Mouse (Mus musculus) intestine, postnatal 0 days (tissue): ENCODE results near the gene Pirt. TPM values are rescaled to one million over a fixed set of nuclear protein-coding genes. Genes with fewer than 3 reads are reported as not detected.
A peak's percentile ranks its signal among the peaks of the same experiment; 100 is the strongest.

ENCODE experiments used
- ATAC-seq: fragments of 200-750 bp; cut with Nextera tagmentation; 2 replicates; pipeline ENCODE4 v1.8.0; 2017; ENCODE audit warnings: mild to moderate bottlenecking, moderate TSS enrichment, moderate library complexity
- H3K27ac ChIP-seq: fragments of 300-500 bp; sonication (generic); 2 replicates; pipeline ENCODE4 v1.5.1; 2014; ENCODE audit warnings: mild to moderate bottlenecking, low read depth, low read length, moderate library complexity
- H3K27me3 ChIP-seq: fragments of 300-500 bp; sonication (generic); replicated peaks from 2 replicates; pipeline ENCODE4 v1.6.1; 2014; ENCODE audit warnings: low read length, mixed read lengths; ENCODE audit not compliant: control insufficient read depth, insufficient read depth
- H3K36me3 ChIP-seq: fragments of 300-500 bp; sonication (generic); 2 replicates; pipeline ENCODE4 v1.6.1; 2014; ENCODE audit warnings: mild to moderate bottlenecking, moderate library complexity; ENCODE audit not compliant: control insufficient read depth, insufficient read depth
- H3K4me1 ChIP-seq: fragments of 300-500 bp; sonication (generic); replicated peaks from 2 replicates; pipeline ENCODE4 v1.6.1; 2014; ENCODE audit warnings: antibody characterized with exemption, low read length, mixed read lengths; ENCODE audit not compliant: control insufficient read depth, insufficient read depth
- H3K4me2 ChIP-seq: fragments of 300-500 bp; sonication (generic); replicated peaks from 2 replicates; pipeline ENCODE4 v1.6.1; 2014; ENCODE audit warnings: low read depth, mild to moderate bottlenecking, moderate library complexity
- H3K4me3 ChIP-seq: fragments of 300-500 bp; sonication (generic); 2 replicates; pipeline ENCODE4 v1.5.1; 2014; ENCODE audit warnings: low read depth, low read length
- H3K9ac ChIP-seq: fragments of 300-500 bp; sonication (generic); 2 replicates; pipeline ENCODE4 v1.6.1; 2014; ENCODE audit warnings: mild to moderate bottlenecking, low read depth, low read length
- H3K9me3 ChIP-seq: fragments of 300-500 bp; sonication (generic); 2 replicates; pipeline ENCODE4 v1.6.1; 2016; ENCODE audit warnings: mixed run types; ENCODE audit not compliant: control insufficient read depth
- CTCF ChIP-seq: sonication (generic); IDR thresholded peaks from 2 replicates; pipeline ENCODE4 v1.5.1; 2016; ENCODE audit warnings: low read depth, mild to moderate bottlenecking, control low read depth, antibody characterized with exemption, moderate library complexity
- WGBS: fragments of 180-500 bp; shearing (Covaris S2); extraction: QIAGEN DNeasy Blood & Tissue Kit; methylation state at CpG from one replicate; pipeline ENCODE4 v1.1.7; 2014; 5-methylcytosine and 5-hydroxymethylcytosine counted together
- polyA plus RNA-seq: library from polyadenylated mRNA; unstranded; fragments of >200 nt; fragmentation: Nextera tagmentation; extraction: Ambion mirVana; gene quantifications from 2 replicates; pipeline ENCODE4 v1.2.1, GENCODE M21; 2015

The Pirt gene
- polyA plus RNA-seq, result 4.0 and 4.7 TPM in 2 replicates

- no peak for TF ChIP-seq CTCF
- Histone ChIP-seq H3K4me3 (no peak within 1 kb of the TSS), H3K9ac (no peak within 1 kb of the TSS), H3K9me3 (no peaks in the 10 kb centered on the region), H3K27ac (no peak within 1 kb of the TSS), H3K4me2 (no peak within 1 kb of the TSS), H3K36me3 (no peaks in the 10 kb centered on the region), H3K4me1 (peaks cover 4% of the 10 kb centered on the region; the same call in 1 of the 2 replicates), H3K27me3 (no peaks in the 10 kb centered on the region)
- no peak for ATAC-seq
- WGBS, result 54% methylated on average over 10 of the region's 10 CpGs
Measured at GRCm38 (mm10) chr11:66911811-66912210, at the start of gene Pirt. TSS of gene Pirt (plus strand) at chr11:66911981.

GRCm38 (mm10) chr11:66871701-66872100 is 40.1 kb upstream of the Pirt start:
- no peaks in the 10 kb centered on the region for H3K9me3 ChIP-seq
- no peak for ATAC-seq
- peak; percentile 75 for TF ChIP-seq CTCF
- H3K4me1 ChIP-seq, result no peaks in the 10 kb centered on the region
- H3K9ac ChIP-seq, result no peak overlapping the region
- H3K27me3 ChIP-seq, result no peaks in the 10 kb centered on the region
- 2% methylated on average over 5 of the region's 5 CpGs for WGBS
- no peaks in the 10 kb centered on the region for H3K36me3 ChIP-seq
- H3K4me2 ChIP-seq, result no peak overlapping the region
- no peak overlapping the region for H3K4me3 ChIP-seq
- H3K27ac ChIP-seq, result no peak overlapping the region

GRCm38 (mm10) chr11:66872773-66873470 is 38.9 kb upstream of the Pirt start:
- ATAC-seq, result no peak
- Histone ChIP-seq H3K4me3 (no peak overlapping the region), H3K4me2 (no peak overlapping the region), H3K4me1 (no peaks in the 10 kb centered on the region), H3K9me3 (no peaks in the 10 kb centered on the region), H3K27ac (no peak overlapping the region), H3K36me3 (no peaks in the 10 kb centered on the region), H3K9ac (no peak overlapping the region), H3K27me3 (no peaks in the 10 kb centered on the region)
- TF ChIP-seq CTCF, result no peak
- WGBS, result 64% methylated on average over 3 of the region's 3 CpGs

GRCm38 (mm10) chr11:66881291-66881690 is 30.5 kb upstream of the Pirt start:
- no peaks in the 10 kb centered on the region for H3K4me1 ChIP-seq
- no peak overlapping the region for H3K4me3 ChIP-seq
- no peak overlapping the region for H3K27ac ChIP-seq
- WGBS, result 75% methylated on average over 2 of the region's 2 CpGs
- H3K4me2 ChIP-seq, result no peak overlapping the region
- TF ChIP-seq CTCF, result no peak
- ATAC-seq, result no peak
- no peak overlapping the region for H3K9ac ChIP-seq
- no peaks in the 10 kb centered on the region for H3K27me3 ChIP-seq
- no peaks in the 10 kb centered on the region for H3K9me3 ChIP-seq
- H3K36me3 ChIP-seq, result no peaks in the 10 kb centered on the region

GRCm38 (mm10) chr11:66882224-66883040 is 29.3 kb upstream of the Pirt start:
- Histone ChIP-seq H3K9me3 (no peaks in the 10 kb centered on the region), H3K4me3 (no peak overlapping the region), H3K9ac (no peak overlapping the region), H3K27ac (no peak overlapping the region), H3K27me3 (no peaks in the 10 kb centered on the region), H3K36me3 (no peaks in the 10 kb centered on the region), H3K4me2 (no peak overlapping the region), H3K4me1 (no peaks in the 10 kb centered on the region)
- no peak for ATAC-seq
- 74% methylated on average over 7 of the region's 7 CpGs for WGBS
- TF ChIP-seq CTCF, result no peak

- no peak for ATAC-seq
Measured at GRCm38 (mm10) chr11:66892536-66892935, 19.2 kb upstream of the Pirt start.

More at GRCm38 (mm10) chr11:66892536-66892935, 19.2 kb upstream of the Pirt start:
- Histone ChIP-seq H3K4me2 (no peak overlapping the region), H3K27ac (no peak overlapping the region), H3K4me1 (no peaks in the 10 kb centered on the region), H3K9ac (no peak overlapping the region), H3K4me3 (no peak overlapping the region), H3K27me3 (no peaks in the 10 kb centered on the region), H3K36me3 (no peaks in the 10 kb centered on the region), H3K9me3 (no peaks in the 10 kb centered on the region)
- TF ChIP-seq CTCF, result no peak
- 81% methylated on average over 3 of the region's 3 CpGs for WGBS
